Mouse (Mus musculus) heart, adult 18-20 months (tissue): ENCODE data around the gene Plekhm1. TPM values are rescaled to one million over a fixed set of nuclear protein-coding genes. Genes with fewer than 3 reads are reported as not detected.

Source experiments
- total RNA-seq, 2 experiments: library from RNA; stranded (reverse); gene quantifications; 2 replicates each; pipeline ENCODE4 v1.2.3; 2021

The Plekhm1 gene
- total RNA-seq, 2 experiments from 2014 or later = 10.8 to 12.8 TPM

Other genes starting within 250 kb of the Plekhm1 start
- gene Fmnl1, start 241.6 kb downstream of the Plekhm1 start, total RNA-seq = 10 to 100 TPM; 18.1 to 20.2 TPM
- gene 1700023F06Rik, start 204.1 kb downstream of the Plekhm1 start, total RNA-seq = not detected
- not detected for gene Spata32, start 194.3 kb downstream of the Plekhm1 start, total RNA-seq
- gene Map3k14, start 145.2 kb downstream of the Plekhm1 start, total RNA-seq = 1 to 10 TPM; 2.5 to 3.0 TPM
- gene Arhgap27, start 49.0 kb downstream of the Plekhm1 start, total RNA-seq = 10 to 100 TPM; 15.3 to 20.3 TPM
- gene Lrrc37a, start 91.9 kb upstream of the Plekhm1 start, total RNA-seq = not detected
- not detected for gene Gm884, start 208.5 kb upstream of the Plekhm1 start, total RNA-seq
- gene Lyzl6, start 226.2 kb upstream of the Plekhm1 start, total RNA-seq = not detected
- not detected for gene Rprml, start 236.9 kb upstream of the Plekhm1 start, total RNA-seq